Mouse (Mus musculus): ENCODE results near the gene Pea15a. TPM values are rescaled to one million over a fixed set of nuclear protein-coding genes. Genes with fewer than 3 reads are reported as not detected.

Pea15a gene
- polyA plus RNA-seq, 1 experiment from 2014 or later: 121 TPM

- DNase-seq (ENCODE audit: low spot score): peak; percentile 83
- WGBS: under 1% methylated on average over 39 of the region's 40 CpGs
Measured at GRCm38 (mm10) chr1:172148279-172148954, 58.2 kb downstream of the Pea15a start.

GRCm38 (mm10) chr1:172147835-172148278 lies 58.7 kb downstream of the Pea15a start, which contains the start of gene Dcaf8:
Gene Dcaf8 (plus strand): TSS chr1:172148084.
- Histone ChIP-seq H3K9me3 (replicated peaks; ENCODE audit: control insufficient read depth, low read length) (no peaks in the 10 kb centered on the region), H3K4me1 (ENCODE audit: control insufficient read depth, insufficient read depth, low read length) (no peaks in the 10 kb centered on the region), H3K4me2 (ENCODE audit: low read depth, low read length) (peak within 1 kb of the TSS; percentile 30), H3K4me3 (ENCODE audit: low read depth, low read length) (peak within 1 kb of the TSS; percentile 93), H3K27me3 (ENCODE audit: control insufficient read depth, insufficient read depth, low read length) (no peaks in the 10 kb centered on the region), H3K36me3 (replicated peaks; ENCODE audit: control insufficient read depth, insufficient read depth, low read depth, low read length) (peaks cover 3% of the 10 kb centered on the region; the same call in 1 of the 2 replicates), H3K27ac (replicated peaks; ENCODE audit: low read depth, low read length) (peak within 1 kb of the TSS; percentile 95), H3K9ac (replicated peaks; ENCODE audit: low read length) (peak within 1 kb of the TSS; percentile 99)
- DNase-seq (ENCODE audit: low spot score): peak; percentile 98
- ATAC-seq (replicated peaks; ENCODE audit: insufficient number of reproducible peaks, low FRiP score, low TSS enrichment, low read depth): peak; percentile 99
- WGBS: under 1% methylated on average over 40 of the region's 42 CpGs

More at GRCm38 (mm10) chr1:172148279-172148954, 58.2 kb downstream of the Pea15a start:
- ATAC-seq (replicated peaks; ENCODE audit: insufficient number of reproducible peaks, low FRiP score, low TSS enrichment, low read depth): peak; percentile 63
- peak overlapping the region; percentile 95 for H3K27ac ChIP-seq (replicated peaks; ENCODE audit: low read depth, low read length)
- no peaks in the 10 kb centered on the region for H3K27me3 ChIP-seq (ENCODE audit: control insufficient read depth, insufficient read depth, low read length)
- H3K9ac ChIP-seq (replicated peaks; ENCODE audit: low read length): peak overlapping the region; percentile 99
- H3K4me2 ChIP-seq (ENCODE audit: low read depth, low read length): peak overlapping the region; percentile 30
- H3K4me3 ChIP-seq (ENCODE audit: low read depth, low read length): peak overlapping the region; percentile 93
- no peaks in the 10 kb centered on the region for H3K4me1 ChIP-seq (ENCODE audit: control insufficient read depth, insufficient read depth, low read length)
- H3K9me3 ChIP-seq (replicated peaks; ENCODE audit: control insufficient read depth, low read length): no peaks in the 10 kb centered on the region
- H3K36me3 ChIP-seq (replicated peaks; ENCODE audit: control insufficient read depth, insufficient read depth, low read depth, low read length): peaks cover 3% of the 10 kb centered on the region; the same call in 1 of the 2 replicates

Other genes with a start within 250 kb of the Pea15a start
- 25.3 and 28.6 TPM in 2 replicates for gene Vangl2, start 178.4 kb downstream of the Pea15a start, polyA plus RNA-seq (2014; fragmentation: Nextera tagmentation; extraction: Ambion mirVana)
- gene Nhlh1, start 149.2 kb downstream of the Pea15a start, polyA plus RNA-seq (2014; fragmentation: Nextera tagmentation; extraction: Ambion mirVana): 4.6 and 6.5 TPM in 2 replicates
- 185 and 186 TPM in 2 replicates for gene Copa, start 124.3 kb downstream of the Pea15a start, polyA plus RNA-seq (2014; fragmentation: Nextera tagmentation; extraction: Ambion mirVana)
- gene Ncstn, start 124.0 kb downstream of the Pea15a start, polyA plus RNA-seq (2014; fragmentation: Nextera tagmentation; extraction: Ambion mirVana): 85.6 and 89.2 TPM in 2 replicates
- 153 and 155 TPM in 2 replicates for gene Pex19, start 80.0 kb downstream of the Pea15a start, polyA plus RNA-seq (2014; fragmentation: Nextera tagmentation; extraction: Ambion mirVana)
- gene Dcaf8, start 58.7 kb downstream of the Pea15a start, polyA plus RNA-seq (2014; fragmentation: Nextera tagmentation; extraction: Ambion mirVana): 103 and 109 TPM in 2 replicates
- gene Casq1, start 13.1 kb upstream of the Pea15a start, polyA plus RNA-seq (2014; fragmentation: Nextera tagmentation; extraction: Ambion mirVana): 1.7 and 2.3 TPM in 2 replicates
- not detected in 2 replicates for gene Atp1a4, start 51.6 kb upstream of the Pea15a start, polyA plus RNA-seq (2014; fragmentation: Nextera tagmentation; extraction: Ambion mirVana)
- 30.1 and 36.7 TPM in 2 replicates for gene Igsf8, start 54.8 kb upstream of the Pea15a start, polyA plus RNA-seq (2014; fragmentation: Nextera tagmentation; extraction: Ambion mirVana)
- gene Atp1a2, start 91.3 kb upstream of the Pea15a start, polyA plus RNA-seq (2014; fragmentation: Nextera tagmentation; extraction: Ambion mirVana): 0.60 and 0.65 TPM in 2 replicates
- 0.54 and 0.65 TPM in 2 replicates for gene Kcnj9, start 122.5 kb upstream of the Pea15a start, polyA plus RNA-seq (2014; fragmentation: Nextera tagmentation; extraction: Ambion mirVana)
- 0.07 and 0.11 TPM in 2 replicates for gene Kcnj10, start 134.4 kb upstream of the Pea15a start, polyA plus RNA-seq (2014; fragmentation: Nextera tagmentation; extraction: Ambion mirVana)
- gene Pigm, start 169.7 kb upstream of the Pea15a start, polyA plus RNA-seq (2014; fragmentation: Nextera tagmentation; extraction: Ambion mirVana): 11.4 and 12.3 TPM in 2 replicates

Data from embryonic facial prominence, embryonic 11.5 days (tissue).